Comparison of ENCODE assay signal across 8 mouse cellular contexts in genomic region chr1:134332770-134333271, GRCm38 (mm10). TPM values are rescaled to one million over a fixed set of nuclear protein-coding genes. Genes with fewer than 3 reads are reported as not detected.
A peak's percentile ranks its signal among the peaks of the same experiment; 100 is the strongest.
DNase-seq lines count a peak whose midpoint lies in the region; ATAC-seq lines count a peak whose summit lies in the region.

Gene Ppfia4 (minus strand): TSS chr1:134332928.

- no peak within 1 kb of the TSS for H3K27ac ChIP-seq in limb, embryonic 11.5 days (replicated peaks; ENCODE audit: low read depth, low read length)
- no peak within 1 kb of the TSS; the same call in 1 of the 2 replicates for H3K27ac ChIP-seq in limb, embryonic 10.5 days
- H3K27ac ChIP-seq in hindbrain, embryonic 14.5 days: no peak within 1 kb of the TSS
- no peak within 1 kb of the TSS for H3K27ac ChIP-seq in limb, embryonic 12.5 days

- H3K36me3 ChIP-seq in limb, embryonic 11.5 days (ENCODE audit: control insufficient read depth, insufficient read depth, low read length): no peaks in the 10 kb centered on the region
- no peaks in the 10 kb centered on the region for H3K36me3 ChIP-seq in limb, embryonic 10.5 days
- H3K36me3 ChIP-seq in hindbrain, embryonic 14.5 days (replicated peaks; ENCODE audit: control insufficient read depth, insufficient read depth): no peaks in the 10 kb centered on the region
- H3K36me3 ChIP-seq in limb, embryonic 12.5 days: no peaks in the 10 kb centered on the region

- H3K9me3 ChIP-seq in limb, embryonic 11.5 days (ENCODE audit: control insufficient read depth, low read length): no peaks in the 10 kb centered on the region
- H3K9me3 ChIP-seq in limb, embryonic 10.5 days (replicated peaks): no peaks in the 10 kb centered on the region
- no peaks in the 10 kb centered on the region for H3K9me3 ChIP-seq in hindbrain, embryonic 14.5 days (ENCODE audit: control insufficient read depth, low read length)
- no peaks in the 10 kb centered on the region for H3K9me3 ChIP-seq in limb, embryonic 12.5 days

- ATAC-seq in limb, embryonic 11.5 days (ENCODE audit: insufficient number of reproducible peaks, low FRiP score, low TSS enrichment, low read depth): peak; percentile 29; the same call in 1 of the 2 replicates
- ATAC-seq in hindbrain, embryonic 14.5 days (ENCODE audit: low FRiP score): peak; percentile 64; the same call in 1 of the 2 replicates
- 0 out of 2 replicates have a peak, but pooled peaks have one; percentile 14 for ATAC-seq in limb, embryonic 12.5 days (ENCODE audit: insufficient number of reproducible peaks, insufficient read depth, low FRiP score, low TSS enrichment, low read depth)

- no peaks in the 10 kb centered on the region for H3K4me1 ChIP-seq in limb, embryonic 11.5 days (ENCODE audit: control insufficient read depth, insufficient read depth, low read length)
- H3K4me1 ChIP-seq in limb, embryonic 10.5 days: peaks cover 16% of the 10 kb centered on the region; the same call in 1 of the 2 replicates
- 0 out of 2 replicates have a peak, but pooled peaks cover 3% of the 10 kb centered on the region for H3K4me1 ChIP-seq in hindbrain, embryonic 14.5 days (replicated peaks; ENCODE audit: control insufficient read depth, insufficient read depth, low read length)
- peaks cover 17% of the 10 kb centered on the region; the same call in 1 of the 2 replicates for H3K4me1 ChIP-seq in limb, embryonic 12.5 days (replicated peaks)

- H3K4me3 ChIP-seq in limb, embryonic 11.5 days (ENCODE audit: low read depth, low read length): no peak within 1 kb of the TSS
- H3K4me3 ChIP-seq in limb, embryonic 10.5 days: no peak within 1 kb of the TSS
- no peak within 1 kb of the TSS for H3K4me3 ChIP-seq in hindbrain, embryonic 14.5 days (replicated peaks; ENCODE audit: low read length)
- no peak within 1 kb of the TSS for H3K4me3 ChIP-seq in limb, embryonic 12.5 days (replicated peaks)

- no peak for DNase-seq in limb, embryonic 11.5 days (ENCODE audit: low spot score)
- no peak for DNase-seq in limb, embryonic 10.5 days (ENCODE audit: low spot score)
- peak; percentile 20 to 50 for DNase-seq in adrenal gland, postnatal 36 days
- peak; percentile 53 to 74 for DNase-seq in frontal cortex, postnatal 10 days (ENCODE audit: low spot score in 2 of 2)
- no peak for DNase-seq in hindbrain, embryonic 14.5 days (ENCODE audit: low spot score)
- DNase-seq in right cerebral cortex, adult 2 months (ENCODE audit: low spot score in 2 of 2): peak; percentile 75 to 78
- no peak for DNase-seq in c-Kit-positive CD71-positive TER-119-positive erythroid progenitor cells, embryonic 14.5 days (ENCODE audit: low spot score)

- H3K9ac ChIP-seq in limb, embryonic 11.5 days (ENCODE audit: low read length): no peak within 1 kb of the TSS
- no peak within 1 kb of the TSS for H3K9ac ChIP-seq in hindbrain, embryonic 14.5 days
- no peak within 1 kb of the TSS for H3K9ac ChIP-seq in limb, embryonic 12.5 days (replicated peaks)

- H3K27me3 ChIP-seq in limb, embryonic 11.5 days (ENCODE audit: control insufficient read depth, insufficient read depth, low read length): no peaks in the 10 kb centered on the region
- no peaks in the 10 kb centered on the region for H3K27me3 ChIP-seq in limb, embryonic 10.5 days (ENCODE audit: low read depth, poor library complexity, severe bottlenecking)
- H3K27me3 ChIP-seq in hindbrain, embryonic 14.5 days (ENCODE audit: control insufficient read depth, insufficient read depth, low read length): no peaks in the 10 kb centered on the region
- H3K27me3 ChIP-seq in limb, embryonic 12.5 days: no peaks in the 10 kb centered on the region

- 61% methylated on average over 13 of the region's 13 CpGs for WGBS in limb, embryonic 11.5 days
- WGBS in limb, embryonic 10.5 days: 67% methylated on average over 13 of the region's 13 CpGs
- WGBS in hindbrain, embryonic 14.5 days: 47% methylated on average over 13 of the region's 13 CpGs
- WGBS in limb, embryonic 12.5 days: 56% methylated on average over 13 of the region's 13 CpGs

- no peak within 1 kb of the TSS for H3K4me2 ChIP-seq in limb, embryonic 11.5 days (ENCODE audit: low read depth, severe bottlenecking)
- no peak within 1 kb of the TSS for H3K4me2 ChIP-seq in hindbrain, embryonic 14.5 days (replicated peaks)
- no peak within 1 kb of the TSS for H3K4me2 ChIP-seq in limb, embryonic 12.5 days

RNA-seq across cellular contexts. Expression of gene Ppfia4, which starts in this region (rescaled TPM):
- 2.3 and 3.4 TPM in 2 replicates for polyA plus RNA-seq in limb, embryonic 11.5 days (2014; fragmentation: Nextera tagmentation; extraction: Ambion mirVana)
- polyA plus RNA-seq in limb, embryonic 10.5 days (2016; fragmentation: Nextera tagmentation; extraction: Ambion mirVana): 1.8 and 2.3 TPM in 2 replicates
- total RNA-seq in adrenal gland, postnatal 36 days (2021): 1 to 10 TPM in 1 of 2 experiments, under 1 TPM in 1; 0.60 to 1.1 TPM
- 20.4 and 22.3 TPM in 2 replicates for polyA plus RNA-seq in hindbrain, embryonic 14.5 days (2014; fragmentation: Nextera tagmentation; extraction: Ambion mirVana)
- polyA plus RNA-seq in limb, embryonic 12.5 days (2016; fragmentation: Nextera tagmentation; extraction: Ambion mirVana): 6.5 and 6.7 TPM in 2 replicates

Comparison
In these comparisons a context has a peak if more than half of its experiments do, and no peak if none do; other contexts are left out.
1. ATAC-seq: peak in every context shown above with its lines; median percentile 64 in hindbrain, embryonic 14.5 days; 29 in limb, embryonic 11.5 days; 14 in limb, embryonic 12.5 days.
2. DNase-seq: peak in adrenal gland, postnatal 36 days (2 of 2), frontal cortex, postnatal 10 days (2 of 2) and right cerebral cortex, adult 2 months (2 of 2); none in limb, embryonic 11.5 days (single experiment), limb, embryonic 10.5 days (single experiment), hindbrain, embryonic 14.5 days (single experiment) and c-Kit-positive CD71-positive TER-119-positive erythroid progenitor cells, embryonic 14.5 days (single experiment).